Mouse (Mus musculus) C2C12 (cell line): Measurements from ENCODE around the gene Ptk7. TPM values are rescaled to one million over a fixed set of nuclear protein-coding genes. Genes with fewer than 3 reads are reported as not detected.

ENCODE experiments used
- H3K27me3 ChIP-seq: one replicate; pipeline ENCODE4 v1.6.1; 2011; ENCODE audit not compliant: control insufficient read depth, insufficient read depth, insufficient read length
- H3K36me3 ChIP-seq: one replicate; pipeline ENCODE4 v1.6.1; 2011; ENCODE audit not compliant: control insufficient read depth, insufficient read depth
- H3K4me3 ChIP-seq: one replicate; pipeline ENCODE4 v1.5.1; 2011; ENCODE audit warnings: mild to moderate bottlenecking, control low read depth; ENCODE audit not compliant: poor library complexity, insufficient read depth, severe bottlenecking
- H3K79me2 ChIP-seq: one replicate; pipeline ENCODE4 v1.6.1; 2011; ENCODE audit not compliant: control insufficient read depth, insufficient read depth
- H3K79me3 ChIP-seq: one replicate; pipeline ENCODE4 v1.6.1; 2011; ENCODE audit warnings: low read depth, control low read depth
- H3ac ChIP-seq: one replicate; pipeline ENCODE3; 2011; ENCODE audit warnings: low read depth; ENCODE audit not compliant: control insufficient read depth, insufficient read length
- CEBPB ChIP-seq: IDR thresholded peaks from one replicate; pipeline ENCODE4 v1.6.1; 2011; ENCODE audit warnings: low read depth, mild to moderate bottlenecking, control low read depth, moderate library complexity
- CTCF ChIP-seq: IDR thresholded peaks from one replicate; pipeline ENCODE4 v1.5.1; 2011; ENCODE audit not compliant: control insufficient read depth, insufficient read depth, insufficient read length
- FOSL1 ChIP-seq: IDR thresholded peaks from one replicate; pipeline ENCODE4 v1.8.0; 2011; ENCODE audit warnings: mild to moderate bottlenecking, low read length; ENCODE audit not compliant: poor library complexity, insufficient read depth, severe bottlenecking
- MAX ChIP-seq: IDR thresholded peaks from one replicate; pipeline ENCODE4 v1.6.1; 2011; ENCODE audit warnings: mild to moderate bottlenecking, control low read depth
- MYOD1 ChIP-seq: IDR thresholded peaks from one replicate; pipeline ENCODE4 v1.6.1; 2011; ENCODE audit warnings: low read depth; ENCODE audit not compliant: control insufficient read depth, insufficient read length
- MYOG ChIP-seq: IDR thresholded peaks from one replicate; pipeline ENCODE4 v1.6.1; 2011; ENCODE audit not compliant: control insufficient read depth, insufficient read length; ENCODE audit errors: extremely low read depth
- USF1 ChIP-seq: IDR thresholded peaks from one replicate; pipeline ENCODE4 v1.6.1; 2011; ENCODE audit warnings: low read depth, mild to moderate bottlenecking, control low read depth, moderate library complexity
- polyA plus RNA-seq: library from polyadenylated mRNA; unstranded; fragments of >200 nt; fragmentation: generic; extraction: Trizol; gene quantifications from one replicate; pipeline ENCODE4 v1.2.1, GENCODE M21; 2012; ENCODE audit warnings: missing spikeins

Ptk7 gene
- polyA plus RNA-seq, 1 experiment, result 26.1 TPM

- no peaks in the 10 kb centered on the region for H3K79me2 ChIP-seq
- H3K4me3 ChIP-seq, result no peak overlapping the region
- no peak for TF ChIP-seq MYOD1
- no peaks in the 10 kb centered on the region for H3K27me3 ChIP-seq
- no peak overlapping the region for H3ac ChIP-seq
- no peaks in the 10 kb centered on the region for H3K79me3 ChIP-seq
- no peaks in the 10 kb centered on the region for H3K36me3 ChIP-seq
Observed at GRCm38 (mm10) chr17:46609721-46610514, 19.4 kb downstream of the Ptk7 start.

- Histone ChIP-seq H3K4me3 (no peak overlapping the region), H3K79me2 (no peaks in the 10 kb centered on the region), H3K27me3 (no peaks in the 10 kb centered on the region), H3K79me3 (no peaks in the 10 kb centered on the region), H3K36me3 (no peaks in the 10 kb centered on the region), H3ac (no peak overlapping the region)
- TF ChIP-seq CTCF (no peak), MAX (no peak), CEBPB (no peak), USF1 (no peak), MYOD1 (no peak), FOSL1 (no peak), MYOG (no peak)
Observed at GRCm38 (mm10) chr17:46605987-46606386, 23.3 kb downstream of the Ptk7 start.

GRCm38 (mm10) chr17:46605126-46605525 lies 24.2 kb downstream of the Ptk7 start:
- H3K4me3 ChIP-seq, result no peak overlapping the region
- H3K36me3 ChIP-seq, result no peaks in the 10 kb centered on the region
- no peaks in the 10 kb centered on the region for H3K79me2 ChIP-seq
- H3ac ChIP-seq, result no peak overlapping the region
- TF ChIP-seq CEBPB (no peak), MYOG (no peak), FOSL1 (no peak), USF1 (no peak), MAX (no peak), MYOD1 (no peak), CTCF (no peak)
- H3K79me3 ChIP-seq, result no peaks in the 10 kb centered on the region
- H3K27me3 ChIP-seq, result no peaks in the 10 kb centered on the region

- TF ChIP-seq MYOG, result no peak
- TF ChIP-seq MAX, result no peak
- TF ChIP-seq MYOD1, result no peak
- TF ChIP-seq FOSL1, result no peak
- TF ChIP-seq CEBPB, result no peak
- TF ChIP-seq CTCF, result no peak
- TF ChIP-seq USF1, result no peak
- Histone ChIP-seq H3ac (no peak overlapping the region), H3K79me2 (no peaks in the 10 kb centered on the region)
Observed at GRCm38 (mm10) chr17:46603229-46603628, 26.1 kb downstream of the Ptk7 start.

GRCm38 (mm10) chr17:46602212-46602611 lies 27.1 kb downstream of the Ptk7 start:
- TF ChIP-seq USF1 (no peak), FOSL1 (no peak), MYOD1 (no peak), MAX (no peak), MYOG (no peak), CEBPB (no peak), CTCF (no peak)
- H3K27me3 ChIP-seq, result no peaks in the 10 kb centered on the region
- H3K79me3 ChIP-seq, result no peaks in the 10 kb centered on the region
- H3ac ChIP-seq, result no peak overlapping the region
- no peak overlapping the region for H3K4me3 ChIP-seq
- H3K36me3 ChIP-seq, result no peaks in the 10 kb centered on the region
- no peaks in the 10 kb centered on the region for H3K79me2 ChIP-seq

More at GRCm38 (mm10) chr17:46603229-46603628, 26.1 kb downstream of the Ptk7 start:
- no peaks in the 10 kb centered on the region for H3K27me3 ChIP-seq
- no peak overlapping the region for H3K4me3 ChIP-seq
- no peaks in the 10 kb centered on the region for H3K36me3 ChIP-seq
- no peaks in the 10 kb centered on the region for H3K79me3 ChIP-seq

GRCm38 (mm10) chr17:46600569-46600968 lies 28.7 kb downstream of the Ptk7 start:
- Histone ChIP-seq H3K79me2 (no peaks in the 10 kb centered on the region), H3K27me3 (no peaks in the 10 kb centered on the region), H3ac (no peak overlapping the region), H3K36me3 (no peaks in the 10 kb centered on the region), H3K79me3 (no peaks in the 10 kb centered on the region), H3K4me3 (no peak overlapping the region)
- TF ChIP-seq MYOG (no peak), FOSL1 (no peak), CTCF (no peak)
